Mouse (Mus musculus) A20 (cell line): ENCODE results near the gene Cyp26a1.

Experiments
- DNase-seq: peaks from one replicate; pipeline ENCODE4 v3.0.0-alpha.2; 2011; ENCODE audit warnings: low read depth, low spot score

Gene Cyp26a1

DNA sequence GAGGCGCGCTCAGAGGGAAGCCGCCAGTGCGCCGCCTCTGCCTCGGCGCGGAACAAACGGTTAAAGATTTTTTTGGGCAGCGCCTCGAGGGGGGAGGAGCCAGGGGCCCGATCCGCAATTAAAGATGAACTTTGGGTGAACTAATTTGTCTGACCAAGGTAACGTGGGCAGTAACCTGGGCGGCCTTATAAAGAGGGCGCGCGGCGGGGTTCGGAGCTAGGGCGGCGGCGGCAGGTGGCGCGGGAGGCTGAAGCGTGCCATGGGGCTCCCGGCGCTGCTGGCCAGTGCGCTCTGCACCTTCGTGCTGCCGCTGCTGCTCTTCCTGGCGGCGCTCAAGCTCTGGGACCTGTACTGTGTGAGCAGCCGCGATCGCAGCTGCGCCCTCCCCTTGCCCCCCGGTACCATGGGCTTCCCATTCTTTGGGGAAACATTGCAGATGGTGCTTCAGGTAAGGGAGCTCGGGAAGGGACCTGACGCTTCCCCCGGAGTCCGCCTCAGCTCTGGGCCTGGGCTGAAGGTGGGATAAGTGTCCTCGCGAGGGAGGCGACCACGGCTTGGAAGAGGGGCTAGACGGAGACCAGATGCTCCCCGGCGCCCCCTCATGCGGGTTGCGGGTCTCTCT lies at the start of gene Cyp26a1:
TSS of gene Cyp26a1 (plus strand) at position 148 of the 622 bp plus-strand sequence.
- no peak for DNase-seq

DNA sequence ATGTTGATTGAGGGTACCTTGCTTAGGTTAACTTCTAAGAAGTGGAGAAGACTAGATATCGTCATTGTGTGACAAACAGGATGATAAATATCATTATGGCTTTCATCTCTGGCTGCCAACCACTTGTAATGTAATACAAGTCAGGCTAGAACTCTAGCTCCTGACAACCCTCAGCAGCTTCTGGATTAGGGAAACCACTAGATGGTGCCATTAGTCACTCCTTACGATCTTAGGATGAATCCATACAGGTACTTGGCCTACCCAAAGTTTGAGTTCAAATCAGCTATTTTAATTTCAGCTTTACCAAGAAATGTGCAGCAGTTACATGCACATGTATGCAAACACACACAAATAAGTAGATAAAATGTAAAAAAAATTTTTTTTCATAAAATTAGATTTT lies 49.6 kb upstream of the Cyp26a1 start:
- DNase-seq = no peak

DNA sequence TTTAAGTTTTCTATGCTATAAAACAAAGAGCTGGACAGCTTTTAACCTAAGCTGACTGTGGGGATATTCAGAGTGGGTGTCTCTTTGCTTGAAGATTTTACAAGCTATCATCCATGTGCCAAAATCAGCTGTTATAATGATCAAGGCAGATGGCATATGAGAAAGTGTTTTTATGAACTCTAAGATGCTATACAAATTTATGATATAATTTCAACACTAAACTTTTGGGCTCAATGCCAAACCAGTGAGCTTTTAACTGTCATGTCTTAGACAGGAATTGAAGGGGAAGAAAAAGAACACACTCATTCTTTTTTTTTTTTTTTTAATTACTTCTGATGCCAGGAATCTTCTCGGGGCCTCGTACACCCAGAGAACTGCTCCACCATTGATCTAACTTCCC lies 47.1 kb upstream of the Cyp26a1 start:
- no peak for DNase-seq

DNA sequence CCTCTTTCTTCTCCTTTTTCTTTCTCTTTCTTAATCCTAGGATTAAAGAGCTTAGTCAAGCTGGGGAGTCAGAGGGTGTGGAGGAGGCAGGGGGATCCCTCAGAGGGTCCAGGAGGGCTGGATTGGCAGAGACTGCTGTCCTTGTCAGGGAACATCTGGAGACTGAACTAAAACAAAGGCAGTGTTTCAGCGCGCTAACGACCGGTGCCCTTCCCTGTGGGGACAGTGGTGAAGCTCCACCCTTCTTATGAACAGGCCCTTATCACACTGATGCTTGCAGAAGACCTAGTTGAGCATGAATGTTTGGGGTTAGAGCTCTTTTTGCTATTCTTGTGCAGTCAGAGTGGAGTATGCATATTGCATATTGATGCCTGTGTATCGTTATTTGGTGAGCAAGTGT lies 43.6 kb upstream of the Cyp26a1 start:
- DNase-seq = no peak

GRCm38 (mm10) chr19:37656441-37656840 lies 41.2 kb upstream of the Cyp26a1 start:
- no peak for DNase-seq

DNA sequence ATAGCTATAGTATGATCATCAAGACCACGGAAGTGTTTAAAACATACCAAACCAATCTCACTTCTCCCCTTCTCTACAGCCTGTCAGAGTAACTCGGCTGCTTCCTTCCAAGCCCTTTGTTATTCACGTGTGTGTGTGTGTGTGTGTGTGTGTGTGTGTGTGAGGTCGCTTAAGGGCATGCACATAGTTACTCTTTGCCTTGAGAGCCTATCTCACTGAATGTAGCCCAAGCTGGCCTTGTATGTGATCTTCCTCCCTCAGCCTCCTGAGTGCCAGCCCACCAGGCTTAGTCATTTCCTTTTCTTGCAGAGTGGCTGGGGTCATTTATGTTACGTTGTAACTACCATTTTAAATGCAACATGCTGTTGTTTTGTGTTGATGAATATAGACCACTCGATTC lies 32.3 kb upstream of the Cyp26a1 start:
- no peak for DNase-seq

- DNase-seq = no peak
These were observed 29.6 kb upstream of the Cyp26a1 start for GRCm38 (mm10) chr19:37667855-37668594.

- DNase-seq = no peak
These were observed 28.9 kb upstream of the Cyp26a1 start for GRCm38 (mm10) chr19:37668657-37669056.

GRCm38 (mm10) chr19:37669486-37669885 lies 28.1 kb upstream of the Cyp26a1 start:
- DNase-seq = no peak

DNA sequence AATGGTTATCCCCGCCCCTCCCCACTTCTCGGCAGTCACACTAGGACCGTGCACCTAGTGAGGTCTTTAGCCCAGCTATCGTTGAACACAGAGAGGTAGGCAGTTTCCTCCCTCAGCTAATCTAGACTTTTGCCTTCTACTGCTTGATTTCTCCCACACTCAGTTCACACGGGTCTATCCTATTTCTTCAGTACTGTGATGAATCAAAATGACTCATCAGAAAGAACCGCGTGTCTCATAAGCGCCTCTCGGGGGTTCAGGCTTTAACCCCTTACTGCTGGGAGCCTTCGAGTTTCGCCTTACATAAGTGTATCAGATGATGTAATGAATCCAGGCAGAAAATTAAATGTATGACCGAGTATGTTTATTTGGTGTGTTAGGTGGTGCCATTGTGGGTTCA lies 24.2 kb upstream of the Cyp26a1 start:
- no peak for DNase-seq

DNA sequence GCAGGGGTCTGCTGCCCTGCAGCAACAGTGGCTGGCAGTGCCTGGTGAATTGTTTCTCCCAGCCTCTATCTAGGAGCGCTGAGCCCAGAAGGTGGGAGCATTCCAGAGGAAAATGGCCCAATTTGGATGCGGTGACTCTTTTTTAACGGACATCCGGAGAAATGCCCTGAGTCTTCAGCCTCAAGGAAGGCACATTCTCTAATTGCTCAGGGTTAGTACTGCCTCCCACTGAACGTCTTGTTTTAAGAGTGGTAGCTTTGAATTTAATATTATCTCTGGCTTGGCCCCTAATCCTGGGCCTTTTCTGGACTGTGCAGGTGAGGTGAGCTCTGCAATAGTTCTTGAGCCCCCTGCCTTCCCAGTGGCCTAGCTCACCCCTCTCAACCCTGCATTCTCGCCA lies 12.3 kb upstream of the Cyp26a1 start, which contains the start of gene Cyp26c1:
TSS of gene Cyp26c1 (plus strand) at position 301 of the 400 bp plus-strand sequence.
- DNase-seq = no peak

- DNase-seq = no peak
These were observed 11.3 kb upstream of the Cyp26a1 start for GRCm38 (mm10) chr19:37686347-37686746.

DNA sequence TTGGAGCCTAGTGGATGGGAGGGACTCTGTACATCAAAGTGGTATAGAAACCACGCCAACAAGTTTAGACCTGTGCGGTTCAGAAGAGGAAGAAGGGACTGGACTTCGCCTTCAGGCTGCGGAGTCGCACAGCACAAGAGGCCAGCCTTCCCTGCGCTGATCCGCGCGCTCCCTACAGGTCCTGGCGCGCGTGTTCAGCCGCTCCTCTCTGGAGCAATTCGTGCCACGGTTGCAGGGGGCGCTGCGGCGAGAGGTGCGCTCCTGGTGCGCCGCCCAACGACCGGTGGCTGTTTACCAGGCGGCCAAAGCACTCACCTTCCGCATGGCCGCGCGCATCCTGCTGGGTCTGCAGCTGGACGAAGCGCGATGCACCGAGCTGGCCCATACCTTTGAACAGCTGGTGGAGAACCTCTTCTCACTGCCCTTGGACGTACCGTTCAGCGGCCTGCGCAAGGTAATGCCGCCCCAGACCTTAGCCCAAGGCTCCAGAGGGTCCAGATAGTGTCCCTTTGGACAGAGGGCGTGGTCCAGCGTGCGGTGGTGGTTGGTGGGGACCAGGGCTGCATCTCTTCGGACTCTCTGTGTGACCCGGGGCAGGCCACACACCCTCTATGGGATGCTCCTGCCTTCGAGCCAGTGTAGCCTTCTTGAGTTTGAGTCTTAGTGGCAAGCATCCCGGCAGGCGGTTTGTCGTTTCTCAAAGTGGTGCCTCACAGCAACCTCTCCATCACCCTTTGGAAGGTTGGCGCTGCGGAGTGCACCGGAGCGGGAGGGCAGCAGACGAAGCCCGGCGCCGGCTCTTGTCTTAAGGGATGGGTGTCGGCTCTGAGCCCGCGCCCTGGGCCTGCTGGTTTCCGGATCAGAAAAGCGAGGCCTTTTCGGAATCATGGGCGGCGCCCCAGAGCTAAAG lies 10.4 kb upstream of the Cyp26a1 start:
- DNase-seq = no peak

DNA sequence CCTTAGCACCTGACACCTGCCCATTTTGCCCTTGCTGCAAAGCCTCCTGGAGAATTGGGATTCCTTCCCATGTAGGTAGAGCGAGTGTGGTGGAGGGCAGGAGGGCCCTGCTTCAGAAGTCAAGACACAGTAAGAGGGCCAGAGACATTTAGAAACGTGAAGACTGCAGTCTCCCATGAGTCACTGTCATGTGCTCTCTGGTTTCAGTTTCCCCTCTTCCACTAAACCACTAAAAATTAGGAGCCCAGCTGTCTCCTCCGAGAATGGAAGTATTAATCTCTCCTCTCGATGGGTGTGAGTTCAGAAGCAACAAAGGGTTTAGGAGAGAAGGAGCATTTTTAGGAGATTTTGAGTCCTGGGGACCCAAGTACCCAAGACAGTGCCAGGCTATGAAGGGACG lies 8.1 kb upstream of the Cyp26a1 start:
- no peak for DNase-seq

DNA sequence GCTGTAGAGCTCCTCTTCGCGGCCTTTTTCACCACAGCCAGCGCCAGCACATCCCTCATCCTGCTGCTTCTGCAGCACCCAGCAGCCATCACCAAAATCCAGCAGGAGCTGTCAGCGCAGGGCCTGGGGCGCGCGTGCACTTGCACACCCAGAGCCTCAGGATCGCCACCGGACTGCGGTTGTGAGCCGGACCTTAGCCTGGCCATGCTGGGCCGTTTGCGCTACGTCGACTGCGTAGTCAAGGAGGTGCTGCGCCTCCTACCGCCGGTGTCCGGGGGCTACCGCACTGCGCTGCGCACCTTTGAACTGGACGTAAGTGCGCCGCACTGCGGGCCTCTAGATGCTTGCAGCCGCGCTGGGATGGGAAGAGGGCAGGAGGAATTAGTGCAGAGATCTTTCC lies 6.9 kb upstream of the Cyp26a1 start:
- DNase-seq = no peak

DNA sequence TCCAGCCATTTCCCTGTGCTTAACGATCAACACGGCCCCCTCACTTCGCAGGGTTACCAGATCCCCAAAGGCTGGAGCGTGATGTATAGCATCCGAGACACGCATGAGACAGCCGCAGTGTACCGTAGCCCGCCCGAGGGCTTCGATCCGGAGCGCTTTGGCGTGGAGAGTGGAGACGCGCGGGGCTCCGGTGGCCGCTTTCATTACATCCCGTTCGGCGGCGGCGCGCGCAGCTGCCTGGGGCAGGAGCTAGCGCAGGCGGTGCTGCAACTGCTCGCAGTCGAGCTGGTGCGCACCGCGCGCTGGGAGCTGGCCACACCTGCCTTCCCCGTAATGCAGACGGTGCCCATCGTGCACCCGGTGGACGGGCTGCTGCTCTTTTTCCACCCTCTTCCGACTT lies 4.7 kb upstream of the Cyp26a1 start:
- DNase-seq = peak; percentile 67

DNA sequence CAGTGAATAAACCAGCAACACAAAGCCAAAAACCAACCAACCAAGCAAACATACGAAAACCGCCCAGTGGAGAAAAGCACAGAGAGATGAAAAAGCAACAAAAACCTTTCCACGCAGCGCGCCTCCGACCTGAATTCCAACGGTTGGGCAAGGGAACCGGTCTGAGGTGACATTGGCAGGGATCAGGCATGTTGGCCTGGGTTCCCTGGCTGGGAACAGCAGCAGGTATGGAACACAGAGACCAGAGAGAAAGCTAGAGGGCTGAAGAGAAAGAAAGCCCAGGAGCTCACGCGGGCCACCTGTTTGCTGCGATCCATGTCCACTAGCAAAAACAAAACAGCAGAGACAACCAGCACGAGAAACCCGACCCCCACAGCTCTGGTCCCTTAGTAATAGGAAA lies 2.5 kb upstream of the Cyp26a1 start:
- DNase-seq = no peak

GRCm38 (mm10) chr19:37695762-37696602 lies 1.6 kb upstream of the Cyp26a1 start:
- DNase-seq = no peak

DNA sequence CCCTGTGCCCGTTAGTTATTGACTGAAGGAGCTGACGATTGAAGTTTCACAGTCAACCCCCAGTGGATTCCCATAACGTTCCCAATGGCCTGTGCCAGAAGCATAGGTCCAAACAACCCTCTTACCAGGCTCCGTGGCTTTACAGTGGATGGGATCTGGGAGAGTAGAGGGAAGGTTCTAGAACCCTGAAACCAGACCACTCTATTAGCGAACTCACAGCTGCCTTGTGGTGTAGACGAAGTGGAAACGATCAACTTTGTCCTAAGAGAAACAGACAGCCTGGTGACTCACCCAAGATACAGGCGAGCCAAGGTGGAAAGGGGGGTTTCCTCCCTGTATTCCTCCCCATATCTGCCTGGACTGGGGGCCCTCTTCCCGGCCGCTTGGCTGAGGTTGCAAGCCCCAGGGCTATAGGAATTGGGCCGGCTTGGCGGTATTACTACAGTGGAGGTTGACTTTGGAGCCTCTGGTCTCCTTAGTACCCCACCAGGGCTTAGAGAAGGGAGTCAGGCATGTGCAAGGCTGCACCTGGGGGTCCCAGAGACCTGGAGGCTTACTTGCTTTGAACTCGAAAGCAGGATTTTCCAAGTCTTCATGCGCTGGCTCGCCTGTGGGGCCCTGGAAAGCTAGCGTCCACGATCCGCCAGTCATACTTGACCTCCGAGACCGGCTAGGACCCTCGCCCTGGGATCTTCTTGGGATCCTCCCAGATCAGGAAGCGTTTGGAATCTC lies 829 bp upstream of the Cyp26a1 start:
- DNase-seq = no peak

DNA sequence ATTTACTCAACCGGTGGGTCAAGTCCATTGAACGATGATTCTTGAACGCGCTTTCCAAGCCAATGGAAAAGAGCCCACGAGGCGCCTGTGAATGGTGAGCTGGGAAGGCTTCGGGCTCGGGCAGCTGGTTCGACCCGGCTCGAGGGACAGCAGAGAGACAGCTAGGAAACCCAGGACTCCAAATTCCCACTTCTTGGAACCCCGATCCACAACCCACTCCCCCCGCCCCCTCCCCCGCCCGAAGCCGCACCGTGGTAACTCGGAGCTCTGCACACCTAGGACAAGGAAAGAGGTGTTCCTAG lies 312 bp upstream of the Cyp26a1 start:
- no peak for DNase-seq
